Mouse (Mus musculus) liver, postnatal 0 days (tissue): Measurements from ENCODE around the gene Psma1.

Experiments used
- CTCF ChIP-seq: sonication (generic); IDR thresholded peaks from 2 replicates; pipeline ENCODE4 v1.5.1; 2016; ENCODE audit warnings: antibody characterized with exemption, low read depth
- EP300 ChIP-seq: IDR thresholded peaks from 2 replicates; pipeline ENCODE4 v1.6.1; 2016; ENCODE audit warnings: antibody characterized with exemption, low read depth, mild to moderate bottlenecking

GRCm38 (mm10) chr7:114283006-114283405 lies 7.1 kb upstream of the Psma1 start:
- TF ChIP-seq CTCF (no peak), EP300 (no peak)
